Mouse (Mus musculus) T-helper 17 cell (primary cell): ENCODE measurements around the gene Rabif.
"Not testable (repeated sequence)": the region's sequence is repeated elsewhere in the genome, so short reads cannot be mapped to it uniquely, and the experiment has no call there.

Experiments
- in situ Hi-C, 2 experiments: fragments of 300-600 bp; cut with MboI, MseI; formaldehyde crosslinking; loops; 1 replicate in 1 of 2; 2 replicates in 1 of 2; pipeline ENCODE4 v1.15.1; 2025; ENCODE audit warnings: high pct_unique_total_duplicates in 2 of 2

The Rabif gene

DNA sequence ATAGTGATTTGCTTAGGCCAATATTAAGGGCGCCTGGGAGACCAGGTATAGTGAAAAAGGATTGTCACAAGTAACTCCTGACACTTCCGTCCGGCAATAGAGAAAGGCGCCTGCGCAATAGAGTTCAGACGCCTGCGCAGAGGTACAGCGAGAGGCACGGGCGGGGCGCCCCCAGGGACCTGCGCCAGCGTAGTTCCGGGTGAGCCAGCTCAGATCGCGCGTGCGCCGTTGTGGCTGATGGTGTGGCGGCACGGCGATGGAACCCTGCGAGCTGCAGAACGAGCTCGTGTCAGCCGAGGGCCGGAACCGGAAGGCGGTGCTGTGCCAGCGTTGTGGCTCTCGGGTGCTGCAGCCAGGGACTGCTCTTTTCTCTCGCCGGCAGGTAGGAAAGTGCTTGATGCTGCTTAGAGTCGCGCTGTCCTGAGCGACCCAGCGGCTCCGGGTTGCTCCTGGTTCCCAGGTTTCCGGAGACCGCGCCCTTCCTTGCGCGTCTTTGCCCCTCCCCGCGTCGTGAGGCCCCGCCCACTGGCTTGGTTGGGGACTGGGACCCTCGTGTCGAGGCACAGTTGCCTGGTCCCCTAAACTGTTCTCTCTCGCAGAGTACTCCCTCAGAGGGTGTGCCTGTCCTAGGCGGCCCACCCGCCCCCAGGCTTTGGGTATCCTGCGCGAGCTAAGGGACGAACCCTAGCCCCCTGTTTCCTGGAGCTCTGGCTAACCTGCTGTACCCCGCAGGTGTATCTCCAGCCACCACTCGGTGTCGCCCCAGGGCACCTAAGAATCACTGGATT lies at the start of gene Rabif:
Gene Rabif, plus strand, starts transcription at position 221 of the 788 bp plus-strand sequence.
- in situ Hi-C loops: no loop called here

GRCm38 (mm10) chr1:134445418-134445817 lies 49.0 kb upstream of the Rabif start:
- in situ Hi-C loops: no loop called here

DNA sequence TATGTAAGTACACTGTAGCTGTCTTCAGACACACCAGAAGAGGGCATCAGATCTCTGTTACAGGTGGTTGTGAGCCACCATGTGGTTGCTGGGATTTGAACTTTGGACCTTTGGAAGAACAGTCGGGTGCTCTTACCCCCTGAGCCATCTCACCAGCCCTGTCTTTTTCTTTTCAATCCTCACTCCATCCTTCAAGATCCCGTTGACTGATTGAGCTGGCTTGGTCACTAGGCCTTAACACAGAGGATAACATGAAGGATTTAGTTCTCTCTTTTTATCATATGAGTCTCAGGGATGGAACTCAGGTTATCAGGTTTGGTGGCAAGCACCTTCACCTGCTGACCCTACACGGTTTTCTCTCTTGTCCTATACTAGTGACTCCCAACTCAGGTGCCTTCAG lies 45.9 kb upstream of the Rabif start:
- in situ Hi-C loops: not testable (repeated sequence)

DNA sequence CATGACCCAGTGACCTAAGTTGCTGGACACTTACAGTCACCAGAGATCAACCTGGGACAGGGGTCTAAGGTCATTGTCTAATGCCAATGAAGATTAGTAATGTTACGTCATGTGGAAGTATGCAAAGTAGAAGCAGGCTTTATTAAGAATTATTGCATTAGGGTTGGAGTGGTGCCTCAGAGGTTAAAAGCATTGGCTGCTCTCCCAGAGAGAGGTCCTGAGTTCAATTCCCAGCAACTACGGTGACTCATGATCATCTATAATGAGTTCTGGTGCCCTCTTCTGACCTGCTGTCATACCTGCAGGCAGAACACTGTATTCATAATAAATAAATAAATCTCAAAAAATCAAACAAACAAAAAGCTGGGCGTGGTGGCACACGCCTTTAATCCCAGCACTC lies 44.2 kb upstream of the Rabif start:
- in situ Hi-C loops: loop anchor here in 1 of 2 experiments (5.0 kb wide), 1 partner anchor 83 kb away; no protein-coding TSS in a partner anchor

DNA sequence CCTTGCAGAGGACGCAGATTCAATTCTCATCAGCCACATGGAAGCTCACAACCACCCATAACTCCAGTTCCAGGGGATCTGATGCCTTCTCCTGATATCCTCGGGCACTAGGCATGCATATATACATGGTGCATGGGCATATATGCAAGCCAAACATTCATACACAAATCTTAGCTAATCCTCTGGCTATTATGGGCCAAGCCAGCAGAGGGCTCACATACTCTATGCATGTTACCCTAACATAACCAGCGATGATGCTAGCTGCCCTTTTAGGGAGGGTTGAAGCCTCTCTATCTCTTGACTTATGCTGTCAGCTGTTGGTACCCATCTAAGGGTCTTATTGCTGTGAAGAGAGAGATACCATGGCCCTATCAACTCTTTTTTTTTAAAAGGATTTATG lies 43.5 kb upstream of the Rabif start:
- in situ Hi-C loops: loop anchor here in 1 of 2 experiments (5.0 kb wide), 1 partner anchor 84 kb away; no protein-coding TSS in a partner anchor

DNA sequence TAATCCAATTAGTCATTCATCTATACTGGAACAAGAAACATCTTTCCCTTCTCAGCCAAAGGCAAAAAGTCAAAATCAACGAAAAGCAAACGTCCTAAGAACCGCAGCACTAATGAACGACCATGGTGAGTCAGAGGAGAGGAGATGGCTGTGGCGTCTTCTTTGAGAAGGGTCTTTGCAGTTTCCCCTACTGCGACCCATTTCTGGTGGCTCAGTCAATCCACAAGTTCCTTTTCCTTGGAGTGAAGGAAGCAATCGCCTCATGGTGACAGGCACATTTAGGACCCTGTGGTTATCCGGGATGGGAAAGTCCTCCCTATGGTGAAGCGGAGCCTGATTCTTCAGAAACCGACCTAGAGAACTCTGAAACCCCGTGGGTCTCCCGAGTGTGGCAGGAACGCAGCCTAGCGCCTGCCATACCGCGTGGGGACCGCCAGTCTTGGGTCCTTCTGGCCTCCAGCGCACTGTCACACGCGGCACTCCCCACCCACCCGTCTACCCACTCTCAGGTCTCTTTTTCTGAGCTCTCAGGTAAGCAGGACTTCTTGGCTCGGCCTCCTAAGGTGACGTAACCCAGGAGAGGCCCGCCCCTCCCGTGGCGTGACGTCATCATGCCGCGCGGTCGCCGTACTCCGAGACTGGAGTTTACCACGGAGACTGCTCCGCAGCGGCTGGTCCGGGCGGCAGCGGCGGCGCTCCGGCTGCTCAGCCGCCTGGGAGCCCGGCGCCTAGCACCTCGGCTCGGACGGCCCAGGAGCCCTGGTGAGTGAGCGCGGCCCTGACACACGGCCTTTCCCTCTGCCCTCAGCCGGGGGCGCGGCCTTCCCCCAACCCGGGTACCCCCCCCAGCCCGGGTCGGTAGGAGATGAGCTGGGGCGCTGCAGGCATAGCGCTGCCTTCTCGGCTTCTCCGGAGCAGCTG lies 39.3 kb upstream of the Rabif start, which contains the start of gene Klhl12:
Gene Klhl12, plus strand, starts transcription at position 628 of the 921 bp plus-strand sequence.
- in situ Hi-C loops: loop anchor here in 1 of 2 experiments (5.0 kb wide), 1 partner anchor 88 kb away; no protein-coding TSS in a partner anchor

- in situ Hi-C loops: no loop called here
These were observed 38.4 kb upstream of the Rabif start for GRCm38 (mm10) chr1:134456060-134456459.

- in situ Hi-C loops: no loop called here
These were observed 36.2 kb upstream of the Rabif start for GRCm38 (mm10) chr1:134458139-134458727.

DNA sequence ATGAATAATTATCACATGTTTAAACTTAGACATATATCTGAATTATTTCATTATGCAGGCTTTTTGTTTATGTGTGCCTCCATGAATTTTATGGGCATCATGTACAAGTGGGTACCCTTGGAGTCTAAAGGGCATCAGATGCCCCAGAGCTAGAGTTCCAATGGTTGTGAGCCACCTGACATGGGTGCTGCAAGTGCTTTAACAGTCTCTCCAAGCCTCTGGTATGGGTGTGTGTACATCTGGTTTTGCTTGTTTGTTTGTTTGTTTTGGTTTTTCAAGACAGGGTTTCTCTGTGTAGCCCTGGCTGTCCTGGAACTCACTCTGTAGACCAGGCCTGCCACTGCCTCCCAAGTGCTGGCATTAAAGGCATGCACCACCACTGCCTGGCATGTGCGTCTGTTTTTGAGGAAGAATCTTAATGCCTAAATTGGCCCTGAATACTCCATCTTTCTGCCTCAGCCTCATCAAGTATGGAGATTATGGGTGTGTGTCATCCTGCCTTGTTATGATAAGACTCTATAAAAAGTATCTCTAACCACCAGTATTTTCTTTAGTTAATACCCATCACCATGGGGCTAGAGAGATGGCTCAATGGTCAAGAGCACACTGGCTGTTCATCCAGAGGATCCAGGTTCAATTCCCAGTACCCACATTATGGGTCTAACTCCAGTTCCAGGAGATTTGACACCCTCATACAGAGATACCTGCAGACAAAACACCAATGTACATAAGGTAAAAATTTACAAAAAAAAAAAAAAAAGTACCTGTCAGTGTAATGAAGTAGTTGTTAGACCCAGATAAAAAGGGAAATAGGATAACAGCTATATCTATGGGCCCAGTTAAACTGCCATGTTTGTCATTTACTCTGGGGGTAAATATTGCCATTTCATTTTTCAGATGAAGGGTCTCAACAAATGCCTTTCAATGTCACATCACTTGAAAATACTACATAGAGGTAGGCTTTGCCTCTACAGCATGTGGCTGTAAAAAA lies 33.9 kb upstream of the Rabif start:
- in situ Hi-C loops: no loop called here

DNA sequence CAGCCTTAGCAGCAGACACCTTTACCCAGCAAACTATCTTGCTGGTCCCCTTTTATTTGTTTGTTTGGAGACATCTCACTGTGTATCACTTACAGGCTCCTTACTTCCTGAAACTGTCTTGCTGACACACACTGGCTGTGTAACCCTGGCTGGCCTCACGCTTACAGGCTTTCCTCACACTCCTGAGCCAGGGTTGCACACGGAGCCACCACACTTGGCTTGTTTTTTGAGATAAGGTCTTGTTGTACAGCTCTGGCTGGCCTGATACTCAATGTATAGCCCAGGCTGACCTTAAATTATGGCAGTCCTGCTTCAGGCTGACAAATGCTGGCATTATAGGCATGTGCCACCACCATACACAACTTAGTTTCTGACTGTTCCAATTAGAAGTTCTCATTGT lies 9.8 kb upstream of the Rabif start:
- in situ Hi-C loops: no loop called here

GRCm38 (mm10) chr1:134490903-134491801 lies 3.3 kb upstream of the Rabif start:
- in situ Hi-C loops: no loop called here

DNA sequence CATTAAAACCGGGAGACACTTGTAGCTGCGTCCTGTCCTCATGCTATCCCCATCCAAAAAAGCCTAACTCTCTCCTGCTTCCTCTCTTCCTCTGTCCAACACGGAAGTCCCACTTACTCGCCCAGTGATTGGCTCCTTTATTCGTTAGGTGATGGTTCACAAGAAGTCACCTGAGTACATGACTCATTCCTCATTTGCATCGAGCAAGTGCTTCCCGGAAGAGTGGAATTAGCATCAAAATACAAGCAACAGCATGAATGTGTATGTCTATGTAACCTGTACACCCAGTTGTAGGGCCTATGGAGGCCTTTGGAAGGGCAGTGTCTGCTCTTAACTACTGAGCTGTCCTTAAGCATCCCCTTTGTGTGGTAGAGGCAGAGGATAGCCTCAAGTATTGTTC lies 2.2 kb upstream of the Rabif start:
- in situ Hi-C loops: no loop called here

GRCm38 (mm10) chr1:134493496-134493895 lies 952 bp upstream of the Rabif start:
- in situ Hi-C loops: no loop called here

DNA sequence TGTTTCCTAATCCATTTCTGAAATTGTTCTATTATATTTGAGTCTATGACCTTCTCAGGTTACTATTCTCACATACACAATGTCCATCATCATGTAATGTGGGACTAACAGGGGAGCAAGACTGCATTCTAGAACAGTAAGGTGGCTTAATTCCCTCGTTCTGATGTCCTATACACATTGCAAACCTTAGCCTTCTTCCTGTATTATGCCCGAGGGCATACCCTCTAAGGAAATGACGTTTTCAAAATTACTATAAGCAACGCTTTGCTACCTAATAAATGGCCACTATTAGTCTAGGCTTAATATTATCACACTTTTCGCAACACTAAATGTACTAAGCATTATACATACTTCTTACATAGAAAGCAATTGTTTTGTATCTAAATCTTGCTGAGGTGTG lies 492 bp upstream of the Rabif start:
- in situ Hi-C loops: no loop called here

- in situ Hi-C loops: no loop called here
These were observed 730 bp downstream of the Rabif start for GRCm38 (mm10) chr1:134495216-134495539.

- in situ Hi-C loops: no loop called here
These were observed 1.5 kb downstream of the Rabif start for GRCm38 (mm10) chr1:134495991-134496390.

DNA sequence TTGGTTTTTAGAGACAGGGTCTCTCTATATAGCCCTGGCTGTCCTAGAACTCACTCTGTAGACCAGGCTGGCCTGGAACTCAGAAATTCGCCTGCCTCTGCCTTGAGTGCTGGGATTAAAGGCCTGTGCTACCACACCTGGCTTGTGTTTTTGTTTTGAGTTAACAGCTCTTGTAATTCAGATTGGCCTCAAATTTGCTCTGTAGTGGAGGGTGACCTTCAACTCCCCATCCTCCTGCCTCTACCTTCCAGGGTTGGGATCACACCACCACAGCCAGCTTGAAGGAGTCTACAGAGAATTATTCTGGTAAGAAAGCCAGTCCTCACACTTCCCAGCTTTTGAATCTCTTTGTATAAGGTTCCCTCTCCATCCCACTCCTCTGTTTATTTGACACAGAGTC lies 6.5 kb downstream of the Rabif start:
- in situ Hi-C loops: no loop called here

DNA sequence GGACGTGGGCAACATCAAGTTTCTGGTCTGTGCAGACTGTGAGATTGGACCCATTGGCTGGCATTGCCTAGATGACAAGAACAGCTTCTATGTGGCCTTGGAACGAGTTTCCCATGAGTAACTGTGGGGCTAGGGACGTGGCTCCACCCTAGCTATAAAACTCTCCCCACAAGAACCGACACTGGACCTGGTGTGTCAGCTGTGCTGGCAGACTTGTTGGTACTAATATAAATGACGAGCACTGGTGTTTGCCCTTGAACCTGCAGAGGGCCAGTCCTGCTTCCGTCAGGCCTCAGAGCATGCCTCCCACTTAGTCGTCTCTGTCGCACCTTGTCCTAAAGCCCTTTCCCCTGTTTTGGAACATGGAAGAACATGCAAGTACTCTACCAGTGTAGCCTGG lies 11.8 kb downstream of the Rabif start:
- in situ Hi-C loops: no loop called here

GRCm38 (mm10) chr1:134510018-134510417 lies 15.6 kb downstream of the Rabif start:
- in situ Hi-C loops: no loop called here

GRCm38 (mm10) chr1:134512183-134512582 lies 17.7 kb downstream of the Rabif start:
- in situ Hi-C loops: no loop called here
